Mouse (Mus musculus) liver, postnatal 0 days (tissue): Measurements from ENCODE around the gene Rph3al.

Experiments used
- CTCF ChIP-seq: sonication (generic); IDR thresholded peaks from 2 replicates; pipeline ENCODE4 v1.5.1; 2016; ENCODE audit warnings: antibody characterized with exemption, low read depth
- EP300 ChIP-seq: IDR thresholded peaks from 2 replicates; pipeline ENCODE4 v1.6.1; 2016; ENCODE audit warnings: antibody characterized with exemption, low read depth, mild to moderate bottlenecking

- TF ChIP-seq CTCF (no peak), EP300 (no peak)
Measured at GRCm38 (mm10) chr11:75978051-75978450, 39.8 kb upstream of the Rph3al start.
